Comparison of ENCODE assay signal across 13 mouse cellular contexts in genomic region chr2:173945441-173945840, GRCm38 (mm10).
"Had no signal": no experiment of that assay in that cellular context is flagged by ENCODE, and none has a peak within 500 bp of the region (broad histone marks: within the 10 kb centered on the region; RNA-seq: fewer than 3 reads in every experiment).

No protein-coding gene starts in this region.

- H3K36me3 ChIP-seq: limb, embryonic 15.5 days; liver, embryonic 13.5 days; lung, embryonic 15.5 days; midbrain, embryonic 13.5 days had no signal

- DNase-seq: kidney, postnatal 36 days; layer of hippocampus, adult 9-11 months; layer of hippocampus, postnatal 36 days; liver, embryonic 13.5 days; lung, postnatal 14 days; right cerebral cortex, adult 18-20 months; right cerebral cortex, postnatal 25 days; thymus, postnatal 4 days had no signal

- H3K9me3 ChIP-seq: limb, embryonic 15.5 days; liver, embryonic 13.5 days; lung, embryonic 15.5 days had no signal

- H3K4me2 ChIP-seq: limb, embryonic 15.5 days; liver, embryonic 13.5 days; lung, embryonic 15.5 days; midbrain, embryonic 13.5 days had no signal

- ATAC-seq: liver, postnatal 0 days; midbrain, embryonic 13.5 days had no signal

- H3K27ac ChIP-seq: kidney, postnatal 0 days; limb, embryonic 15.5 days; liver, embryonic 13.5 days; lung, embryonic 15.5 days; midbrain, embryonic 13.5 days had no signal

- H3K27me3 ChIP-seq: limb, embryonic 15.5 days; liver, embryonic 13.5 days; lung, embryonic 15.5 days; midbrain, embryonic 13.5 days had no signal

- H3K9ac ChIP-seq: limb, embryonic 15.5 days; liver, embryonic 13.5 days; liver, postnatal 0 days; lung, embryonic 15.5 days; midbrain, embryonic 13.5 days had no signal

- H3K4me1 ChIP-seq: liver, embryonic 13.5 days; lung, embryonic 15.5 days had no signal

- H3K4me3 ChIP-seq: limb, embryonic 15.5 days; liver, embryonic 13.5 days; lung, embryonic 15.5 days; midbrain, embryonic 13.5 days had no signal
